Comparison of ENCODE assay signal across 24 mouse cellular contexts in genomic region chr1:151764236-151764635, GRCm38 (mm10).
"Had no signal": no experiment of that assay in that cellular context is flagged by ENCODE, and none has a peak within 500 bp of the region (broad histone marks: within the 10 kb centered on the region; RNA-seq: fewer than 3 reads in every experiment).

No protein-coding gene starts in this region.

- H3K4me1 ChIP-seq: limb, embryonic 15.5 days; neural tube, embryonic 13.5 days had no signal

- H3K4me3 ChIP-seq: left cerebral cortex, adult 2 months; limb, embryonic 12.5 days; limb, embryonic 15.5 days; megakaryocyte, embryonic 14.5 days; midbrain, embryonic 10.5 days; midbrain, embryonic 13.5 days; myocyte; neural tube, embryonic 13.5 days had no signal

- H3K27ac ChIP-seq: left cerebral cortex, adult 2 months; limb, embryonic 12.5 days; limb, embryonic 15.5 days; liver, embryonic 14.5 days; midbrain, embryonic 10.5 days; midbrain, embryonic 13.5 days; neural tube, embryonic 13.5 days had no signal

- H3K27me3 ChIP-seq: limb, embryonic 12.5 days; limb, embryonic 15.5 days; megakaryocyte, embryonic 14.5 days; midbrain, embryonic 13.5 days; neural tube, embryonic 13.5 days had no signal

- ATAC-seq: liver, postnatal 0 days; lung, postnatal 0 days; midbrain, embryonic 13.5 days; midbrain, embryonic 16.5 days had no signal

- DNase-seq: kidney, adult 18-20 months; kidney, adult 9 months; kidney, postnatal 14 days; kidney, postnatal 4 days; liver, postnatal 0 days; lung, embryonic 14.5 days; lung, postnatal 36 days; retina, postnatal 1 day; right cerebral cortex, postnatal 25 days; thymus, adult 2 months; thymus, postnatal 14 days; thymus, postnatal 4 days had no signal

- H3K9ac ChIP-seq: limb, embryonic 12.5 days; limb, embryonic 15.5 days; liver, embryonic 14.5 days; liver, postnatal 0 days; lung, embryonic 14.5 days; midbrain, embryonic 13.5 days; neural tube, embryonic 13.5 days had no signal

- H3K9me3 ChIP-seq: limb, embryonic 12.5 days; limb, embryonic 15.5 days; megakaryocyte, embryonic 14.5 days; midbrain, embryonic 10.5 days; midbrain, embryonic 13.5 days; neural tube, embryonic 13.5 days had no signal

- H3K4me2 ChIP-seq: limb, embryonic 12.5 days; limb, embryonic 15.5 days; liver, embryonic 11.5 days; lung, embryonic 14.5 days; midbrain, embryonic 13.5 days; neural tube, embryonic 13.5 days had no signal
